Mouse (Mus musculus): Measurements from ENCODE around the gene Pskh1. TPM values are rescaled to one million over a fixed set of nuclear protein-coding genes. Genes with fewer than 3 reads are reported as not detected.

Gene Pskh1
- polyA plus RNA-seq, 1 experiment from 2014 or later, result 13.4 TPM

GRCm38 (mm10) chr8:105932525-105932924 is 32.3 kb downstream of the Pskh1 start:
- TF ChIP-seq CTCF (IDR thresholded peaks at IDR 0.05; ENCODE audit: low read depth) (no peak), EP300 (optimal IDR thresholded peaks at IDR 0.05) (no peak)
- Histone ChIP-seq H3K27ac (replicated peaks) (no peak overlapping the region), H3K9ac (ENCODE audit: low read length) (no peak overlapping the region), H3K4me1 (replicated peaks; ENCODE audit: control insufficient read depth, insufficient read depth) (peaks cover 3% of the 10 kb centered on the region; the same call in 1 of the 2 replicates), H3K9me3 (ENCODE audit: control insufficient read depth, low read length) (no peaks in the 10 kb centered on the region), H3K36me3 (ENCODE audit: control insufficient read depth, insufficient read depth, low read length) (peaks cover 7% of the 10 kb centered on the region), H3K4me2 (replicated peaks; ENCODE audit: low read depth) (no peak overlapping the region), H3K4me3 (ENCODE audit: low read depth, low read length) (no peak overlapping the region), H3K27me3 (ENCODE audit: control insufficient read depth, insufficient read depth, low read length) (no peaks in the 10 kb centered on the region)
- WGBS, result 88% methylated on average over 11 of the region's 11 CpGs
- ATAC-seq (ENCODE audit: low FRiP score, low TSS enrichment), result no peak
- no peak for DNase-seq (ENCODE audit: low spot score)

GRCm38 (mm10) chr8:105933762-105934161 is 33.5 kb downstream of the Pskh1 start, which contains the start of gene Ctrl:
Ctrl (minus strand) TSS chr8:105933862.
- no peak for DNase-seq (ENCODE audit: low spot score)
- no peak for TF ChIP-seq CTCF (IDR thresholded peaks at IDR 0.05; ENCODE audit: low read depth)
- no peak for TF ChIP-seq EP300 (optimal IDR thresholded peaks at IDR 0.05)
- 90% methylated on average over 2 of the region's 2 CpGs for WGBS

GRCm38 (mm10) chr8:105935105-105935504 is 34.9 kb downstream of the Pskh1 start:
- 67% methylated on average over 6 of the region's 6 CpGs for WGBS
- peaks cover 3% of the 10 kb centered on the region for H3K36me3 ChIP-seq (ENCODE audit: control insufficient read depth, insufficient read depth, low read length)
- H3K27me3 ChIP-seq (ENCODE audit: control insufficient read depth, insufficient read depth, low read length), result no peaks in the 10 kb centered on the region
- no peak overlapping the region for H3K4me3 ChIP-seq (ENCODE audit: low read depth, low read length)
- peaks cover 3% of the 10 kb centered on the region; the same call in 1 of the 2 replicates for H3K4me1 ChIP-seq (replicated peaks; ENCODE audit: control insufficient read depth, insufficient read depth)
- H3K9ac ChIP-seq (ENCODE audit: low read length), result no peak overlapping the region
- no peak overlapping the region for H3K4me2 ChIP-seq (replicated peaks; ENCODE audit: low read depth)
- no peaks in the 10 kb centered on the region for H3K9me3 ChIP-seq (ENCODE audit: control insufficient read depth, low read length)
- ATAC-seq (ENCODE audit: low FRiP score, low TSS enrichment) (no peak), DNase-seq (ENCODE audit: low spot score) (no peak)
- no peak overlapping the region for H3K27ac ChIP-seq (replicated peaks)
- TF ChIP-seq CTCF (IDR thresholded peaks at IDR 0.05; ENCODE audit: low read depth), result no peak
- TF ChIP-seq EP300 (optimal IDR thresholded peaks at IDR 0.05), result no peak

More at GRCm38 (mm10) chr8:105933762-105934161, 33.5 kb downstream of the Pskh1 start, which contains the start of gene Ctrl:
- no peak within 1 kb of the TSS for H3K4me3 ChIP-seq (ENCODE audit: low read depth, low read length)
- no peak for ATAC-seq (ENCODE audit: low FRiP score, low TSS enrichment)
- peaks cover 3% of the 10 kb centered on the region; the same call in 1 of the 2 replicates for H3K4me1 ChIP-seq (replicated peaks; ENCODE audit: control insufficient read depth, insufficient read depth)
- no peak within 1 kb of the TSS for H3K9ac ChIP-seq (ENCODE audit: low read length)
- H3K4me2 ChIP-seq (replicated peaks; ENCODE audit: low read depth), result no peak within 1 kb of the TSS
- no peaks in the 10 kb centered on the region for H3K27me3 ChIP-seq (ENCODE audit: control insufficient read depth, insufficient read depth, low read length)
- peaks cover 7% of the 10 kb centered on the region for H3K36me3 ChIP-seq (ENCODE audit: control insufficient read depth, insufficient read depth, low read length)
- H3K9me3 ChIP-seq (ENCODE audit: control insufficient read depth, low read length), result no peaks in the 10 kb centered on the region
- H3K27ac ChIP-seq (replicated peaks), result no peak within 1 kb of the TSS

GRCm38 (mm10) chr8:105935863-105936603 is 35.8 kb downstream of the Pskh1 start:
- H3K4me3 ChIP-seq (ENCODE audit: low read depth, low read length), result peak overlapping the region; percentile 79; the same call in 1 of the 2 replicates
- DNase-seq (ENCODE audit: low spot score) (no peak), ATAC-seq (ENCODE audit: low FRiP score, low TSS enrichment) (no peak)
- peak overlapping the region; percentile 74; the same call in 1 of the 2 replicates for H3K9ac ChIP-seq (ENCODE audit: low read length)
- 28% methylated on average over 7 of the region's 7 CpGs for WGBS
- peak overlapping the region; percentile 96 for H3K4me2 ChIP-seq (replicated peaks; ENCODE audit: low read depth)
- no peak for TF ChIP-seq CTCF (IDR thresholded peaks at IDR 0.05; ENCODE audit: low read depth)
- peaks cover 3% of the 10 kb centered on the region; the same call in 1 of the 2 replicates for H3K4me1 ChIP-seq (replicated peaks; ENCODE audit: control insufficient read depth, insufficient read depth)
- H3K9me3 ChIP-seq (ENCODE audit: control insufficient read depth, low read length), result no peaks in the 10 kb centered on the region
- H3K27ac ChIP-seq (replicated peaks), result peak overlapping the region; percentile 20; the same call in 1 of the 2 replicates
- peaks cover 2% of the 10 kb centered on the region; the same call in 1 of the 2 replicates for H3K36me3 ChIP-seq (ENCODE audit: control insufficient read depth, insufficient read depth, low read length)
- no peaks in the 10 kb centered on the region for H3K27me3 ChIP-seq (ENCODE audit: control insufficient read depth, insufficient read depth, low read length)

- H3K27ac ChIP-seq (replicated peaks), result peak overlapping the region; percentile 85
- H3K9me3 ChIP-seq (ENCODE audit: control insufficient read depth, low read length), result no peaks in the 10 kb centered on the region
- under 1% methylated on average over 30 of the region's 30 CpGs for WGBS
- no peaks in the 10 kb centered on the region; the same call in 1 of the 2 replicates for H3K36me3 ChIP-seq (ENCODE audit: control insufficient read depth, insufficient read depth, low read length)
- peak; percentile 92 for DNase-seq (ENCODE audit: low spot score)
- H3K4me2 ChIP-seq (replicated peaks; ENCODE audit: low read depth), result peak overlapping the region; percentile 96
- ATAC-seq (ENCODE audit: low FRiP score, low TSS enrichment), result peak; percentile 89
- no peak for TF ChIP-seq EP300 (optimal IDR thresholded peaks at IDR 0.05)
- 0 out of 2 replicates have a peak, but pooled peaks have one; percentile 12 for TF ChIP-seq CTCF (IDR thresholded peaks at IDR 0.05; ENCODE audit: low read depth)
- peak overlapping the region; percentile 79 for H3K4me3 ChIP-seq (ENCODE audit: low read depth, low read length)
- peak overlapping the region; percentile 74 for H3K9ac ChIP-seq (ENCODE audit: low read length)
- H3K27me3 ChIP-seq (ENCODE audit: control insufficient read depth, insufficient read depth, low read length), result no peaks in the 10 kb centered on the region
- H3K4me1 ChIP-seq (replicated peaks; ENCODE audit: control insufficient read depth, insufficient read depth), result peaks cover 3% of the 10 kb centered on the region; the same call in 1 of the 2 replicates
Measured at GRCm38 (mm10) chr8:105936866-105937475, 36.7 kb downstream of the Pskh1 start.
